Mouse (Mus musculus) adrenal gland, postnatal 14 days (tissue): ENCODE measurements around the gene Cop1. TPM values are rescaled to one million over a fixed set of nuclear protein-coding genes. Genes with fewer than 3 reads are reported as not detected.

ENCODE experiments used
- microRNA-seq, 2 experiments: library from miRNA; unstranded; fragments of <30 nt; microRNA quantifications; one replicate each; pipeline ENCODE4 v1.2.0; 2021
- total RNA-seq: library from RNA; stranded (reverse); gene quantifications from 2 replicates; pipeline ENCODE4 v1.2.3, GENCODE M21; 2021

Gene Cop1
- total RNA-seq, 1 experiment from 2014 or later, result 142 TPM

Small RNA genes within 50 kb of the gene (microRNA-seq; reads per million reads assigned to microRNA genes)
- gene Mir1843b, result 167 to 216 reads per million in 2 experiments
